Mouse (Mus musculus): ENCODE measurements around the gene Clca3b. TPM values are rescaled to one million over a fixed set of nuclear protein-coding genes. Genes with fewer than 3 reads are reported as not detected.
A peak's percentile ranks its signal among the peaks of the same experiment; 100 is the strongest.
"Not testable (repeated sequence)": the region's sequence is repeated elsewhere in the genome, so short reads cannot be mapped to it uniquely, and the experiment has no call there.

Clca3b gene
- total and polyA plus RNA-seq, 2 experiments from 2014 or later: not detected

DNA sequence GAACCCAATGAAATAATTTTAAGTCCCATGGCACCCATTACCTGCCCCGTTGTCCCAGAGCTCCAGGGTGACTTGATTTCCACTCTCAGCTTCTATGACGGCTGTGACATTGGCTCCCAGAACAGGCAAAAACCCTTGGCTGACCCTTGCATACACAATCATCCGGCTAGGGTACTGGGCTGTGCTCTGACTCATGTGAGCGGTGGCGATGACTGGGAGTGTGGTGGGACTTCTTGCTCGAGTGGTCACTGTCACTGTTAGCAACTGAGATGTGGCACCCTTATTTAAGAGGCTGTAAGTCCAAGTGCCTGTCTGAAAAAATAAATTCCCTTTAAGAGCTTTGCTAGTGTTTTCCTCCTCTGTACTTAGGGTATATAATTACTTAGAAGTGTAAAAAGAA, 21.9 kb downstream of the Clca3b start:
- no peak overlapping the region for H3K4me2 ChIP-seq (ENCODE audit: low read depth, low read length, poor library complexity, severe bottlenecking)
- no peaks in the 10 kb centered on the region for H3K27me3 ChIP-seq (ENCODE audit: insufficient read depth, low read length)
- no peaks in the 10 kb centered on the region for H3K9me3 ChIP-seq (ENCODE audit: low read length)
- no peaks in the 10 kb centered on the region for H3K4me1 ChIP-seq (ENCODE audit: insufficient read depth, low read length)
- no peak overlapping the region for H3K9ac ChIP-seq (replicated peaks; ENCODE audit: low read length, poor library complexity, severe bottlenecking)
- no peak for ATAC-seq (ENCODE audit: low FRiP score)
- H3K36me3 ChIP-seq (ENCODE audit: insufficient read depth, low read length): no peaks in the 10 kb centered on the region
- no peak for TF ChIP-seq CTCF (IDR thresholded peaks at IDR 0.05)
- no peak overlapping the region for H3K4me3 ChIP-seq (ENCODE audit: low read depth, low read length)
- DNase-seq (ENCODE audit: low spot score): no peak
- H3K27ac ChIP-seq (ENCODE audit: low read depth, low read length): no peak overlapping the region
- 89% methylated on average over 6 of the region's 6 CpGs for WGBS

DNA sequence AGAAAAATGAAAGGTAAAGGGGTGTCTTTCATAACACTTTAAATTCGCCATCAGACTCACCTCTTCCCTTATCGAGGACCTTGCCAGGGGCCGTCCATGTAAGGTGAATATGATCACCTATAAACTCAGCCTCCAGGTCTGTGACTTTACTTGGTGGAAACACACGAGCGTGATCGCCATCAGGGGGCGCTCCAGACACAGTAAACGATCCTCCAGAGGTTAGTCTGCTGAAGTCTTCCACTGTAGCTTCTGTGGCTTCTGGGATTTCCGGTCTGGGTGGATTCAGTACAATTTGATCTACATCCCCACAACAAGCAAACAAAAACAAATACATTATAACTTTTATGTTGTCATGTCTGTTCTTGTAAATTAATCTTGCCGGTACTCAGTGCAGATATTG, 24.0 kb downstream of the Clca3b start:
- Histone ChIP-seq H3K9ac (replicated peaks; ENCODE audit: low read length, poor library complexity, severe bottlenecking) (no peak overlapping the region), H3K4me1 (ENCODE audit: insufficient read depth, low read length) (no peaks in the 10 kb centered on the region), H3K9me3 (ENCODE audit: low read length) (no peaks in the 10 kb centered on the region), H3K4me3 (ENCODE audit: low read depth, low read length) (no peak overlapping the region), H3K27ac (ENCODE audit: low read depth, low read length) (no peak overlapping the region), H3K27me3 (ENCODE audit: insufficient read depth, low read length) (no peaks in the 10 kb centered on the region), H3K4me2 (ENCODE audit: low read depth, low read length, poor library complexity, severe bottlenecking) (no peak overlapping the region), H3K36me3 (ENCODE audit: insufficient read depth, low read length) (no peaks in the 10 kb centered on the region)
- TF ChIP-seq CTCF (IDR thresholded peaks at IDR 0.05): peak; percentile 81
- peak; percentile 65 for ATAC-seq (ENCODE audit: low FRiP score)
- DNase-seq (ENCODE audit: low spot score): peak; percentile 84
- 18% methylated on average over 10 of the region's 10 CpGs for WGBS

DNA sequence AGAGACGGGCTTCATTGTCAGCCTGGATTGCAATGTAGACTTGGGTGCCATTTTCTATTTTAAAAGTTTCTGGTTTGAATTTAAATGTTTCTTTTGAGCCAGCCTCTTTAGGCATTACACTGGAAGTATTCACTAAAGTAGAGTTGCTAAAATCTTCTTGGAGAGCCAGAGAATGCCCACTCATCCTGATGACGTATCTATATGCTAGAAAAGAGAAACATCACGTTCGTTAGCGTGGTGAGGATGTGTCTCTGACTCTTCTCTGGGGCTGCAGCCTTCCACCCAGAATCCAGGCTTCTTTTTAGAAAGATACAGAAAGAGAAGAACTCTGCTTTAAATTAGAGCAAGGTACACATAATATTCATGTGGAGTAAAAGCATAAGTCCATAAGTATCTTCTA, 25.8 kb downstream of the Clca3b start:
- no peak overlapping the region for H3K4me2 ChIP-seq (ENCODE audit: low read depth, low read length, poor library complexity, severe bottlenecking)
- no peaks in the 10 kb centered on the region for H3K27me3 ChIP-seq (ENCODE audit: insufficient read depth, low read length)
- H3K9ac ChIP-seq (replicated peaks; ENCODE audit: low read length, poor library complexity, severe bottlenecking): no peak overlapping the region
- no peak overlapping the region for H3K27ac ChIP-seq (ENCODE audit: low read depth, low read length)
- DNase-seq (ENCODE audit: low spot score) (no peak), ATAC-seq (ENCODE audit: low FRiP score) (no peak)
- TF ChIP-seq CTCF (IDR thresholded peaks at IDR 0.05): no peak
- H3K4me3 ChIP-seq (ENCODE audit: low read depth, low read length): no peak overlapping the region
- H3K9me3 ChIP-seq (ENCODE audit: low read length): no peaks in the 10 kb centered on the region
- WGBS: 88% methylated on average over 5 of the region's 5 CpGs
- no peaks in the 10 kb centered on the region for H3K36me3 ChIP-seq (ENCODE audit: insufficient read depth, low read length)
- H3K4me1 ChIP-seq (ENCODE audit: insufficient read depth, low read length): no peaks in the 10 kb centered on the region

DNA sequence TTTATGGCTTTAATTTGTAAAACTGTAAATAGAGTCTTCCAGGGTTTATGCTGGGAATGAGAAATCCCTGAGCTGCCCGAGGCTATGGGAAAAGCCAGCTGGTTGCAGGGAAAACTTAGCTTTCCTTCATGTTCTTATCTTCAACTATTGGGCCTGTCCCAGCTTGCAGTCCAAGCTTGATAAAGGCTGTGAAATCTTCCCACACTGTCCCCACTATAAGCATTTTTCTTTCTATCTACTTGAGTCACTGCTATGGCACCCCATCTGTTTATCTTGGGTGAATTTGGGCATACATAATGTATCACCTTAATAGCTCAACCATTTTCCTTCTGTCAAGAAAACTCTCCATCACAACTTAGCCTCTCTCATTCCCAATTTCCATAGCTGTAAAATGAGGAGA, 28.5 kb downstream of the Clca3b start:
- no peak for DNase-seq (ENCODE audit: low spot score)

DNA sequence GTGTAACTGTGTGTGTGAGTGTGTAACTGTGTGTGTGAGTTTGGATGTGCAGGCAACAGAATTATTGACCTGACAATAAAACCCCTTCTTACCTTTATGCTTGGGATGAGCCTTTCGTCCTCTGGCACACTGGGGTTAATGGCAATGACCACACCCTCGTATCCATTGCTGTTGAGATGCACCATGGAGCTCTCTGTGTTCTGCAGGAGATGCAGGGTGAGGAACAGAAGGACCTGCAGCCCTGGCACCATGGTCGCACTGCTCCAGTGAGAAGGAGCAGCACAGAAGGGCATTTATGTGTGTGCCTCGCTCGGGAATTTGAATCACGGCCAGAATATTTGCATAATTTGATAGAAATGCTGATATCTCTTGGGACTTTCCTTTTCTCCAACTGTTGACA, 29.9 kb downstream of the Clca3b start, which contains the start of gene Clca3a2:
Gene Clca3a2 (minus strand): TSS at position 276 of the 400 bp plus-strand sequence.
- not testable (repeated sequence) for H3K27me3 ChIP-seq (ENCODE audit: insufficient read depth, low read length); ATAC-seq (ENCODE audit: low FRiP score); H3K4me3 ChIP-seq (ENCODE audit: low read depth, low read length); H3K36me3 ChIP-seq (ENCODE audit: insufficient read depth, low read length); H3K4me1 ChIP-seq (ENCODE audit: insufficient read depth, low read length); H3K9me3 ChIP-seq (ENCODE audit: low read length); H3K4me2 ChIP-seq (ENCODE audit: low read depth, low read length, poor library complexity, severe bottlenecking); H3K27ac ChIP-seq (ENCODE audit: low read depth, low read length); H3K9ac ChIP-seq (replicated peaks; ENCODE audit: low read length, poor library complexity, severe bottlenecking)
- 77% methylated on average over 6 of the region's 6 CpGs for WGBS
- peak; percentile 38 for DNase-seq (ENCODE audit: low spot score)

More for the DNA sequence above, 28.5 kb downstream of the Clca3b start:
- Histone ChIP-seq H3K36me3 (ENCODE audit: insufficient read depth, low read length) (no peaks in the 10 kb centered on the region), H3K4me1 (ENCODE audit: insufficient read depth, low read length) (no peaks in the 10 kb centered on the region), H3K27ac (ENCODE audit: low read depth, low read length) (no peak overlapping the region), H3K4me3 (ENCODE audit: low read depth, low read length) (no peak overlapping the region), H3K4me2 (ENCODE audit: low read depth, low read length, poor library complexity, severe bottlenecking) (no peak overlapping the region), H3K9me3 (ENCODE audit: low read length) (no peaks in the 10 kb centered on the region), H3K27me3 (ENCODE audit: insufficient read depth, low read length) (no peaks in the 10 kb centered on the region), H3K9ac (replicated peaks; ENCODE audit: low read length, poor library complexity, severe bottlenecking) (no peak overlapping the region)
- 73% methylated on average over 1 of the region's 1 CpGs for WGBS
- no peak for TF ChIP-seq CTCF (IDR thresholded peaks at IDR 0.05)
- ATAC-seq (ENCODE audit: low FRiP score): no peak

DNA sequence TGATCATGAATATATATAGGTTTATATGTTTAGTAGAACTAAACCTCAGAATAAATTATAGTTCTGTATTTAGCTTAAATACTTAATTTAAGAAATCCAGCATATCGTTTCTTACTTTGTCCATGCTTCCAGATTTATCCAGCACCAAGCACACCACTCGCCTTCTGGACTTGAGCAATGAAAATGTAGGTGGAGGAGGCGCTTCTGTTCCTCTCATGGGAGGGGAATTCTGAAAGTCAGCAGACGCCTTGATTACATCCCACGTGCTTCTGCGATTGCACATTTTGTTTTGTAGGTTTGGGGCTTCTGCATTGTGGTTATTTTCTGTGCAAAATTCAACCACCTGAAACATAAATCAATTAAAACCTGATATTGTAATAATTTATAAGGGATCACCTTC, 35.8 kb downstream of the Clca3b start:
- not testable (repeated sequence) for H3K36me3 ChIP-seq (ENCODE audit: insufficient read depth, low read length); H3K4me3 ChIP-seq (ENCODE audit: low read depth, low read length); DNase-seq (ENCODE audit: low spot score); H3K27ac ChIP-seq (ENCODE audit: low read depth, low read length); H3K4me2 ChIP-seq (ENCODE audit: low read depth, low read length, poor library complexity, severe bottlenecking); H3K4me1 ChIP-seq (ENCODE audit: insufficient read depth, low read length); H3K9ac ChIP-seq (replicated peaks; ENCODE audit: low read length, poor library complexity, severe bottlenecking); ATAC-seq (ENCODE audit: low FRiP score); H3K9me3 ChIP-seq (ENCODE audit: low read length); H3K27me3 ChIP-seq (ENCODE audit: insufficient read depth, low read length)
- WGBS: 91% methylated on average over 6 of the region's 6 CpGs

Data from midbrain, postnatal 0 days (tissue).